Comparison of ENCODE assay signal across 7 mouse cellular contexts in the genomic region with DNA sequence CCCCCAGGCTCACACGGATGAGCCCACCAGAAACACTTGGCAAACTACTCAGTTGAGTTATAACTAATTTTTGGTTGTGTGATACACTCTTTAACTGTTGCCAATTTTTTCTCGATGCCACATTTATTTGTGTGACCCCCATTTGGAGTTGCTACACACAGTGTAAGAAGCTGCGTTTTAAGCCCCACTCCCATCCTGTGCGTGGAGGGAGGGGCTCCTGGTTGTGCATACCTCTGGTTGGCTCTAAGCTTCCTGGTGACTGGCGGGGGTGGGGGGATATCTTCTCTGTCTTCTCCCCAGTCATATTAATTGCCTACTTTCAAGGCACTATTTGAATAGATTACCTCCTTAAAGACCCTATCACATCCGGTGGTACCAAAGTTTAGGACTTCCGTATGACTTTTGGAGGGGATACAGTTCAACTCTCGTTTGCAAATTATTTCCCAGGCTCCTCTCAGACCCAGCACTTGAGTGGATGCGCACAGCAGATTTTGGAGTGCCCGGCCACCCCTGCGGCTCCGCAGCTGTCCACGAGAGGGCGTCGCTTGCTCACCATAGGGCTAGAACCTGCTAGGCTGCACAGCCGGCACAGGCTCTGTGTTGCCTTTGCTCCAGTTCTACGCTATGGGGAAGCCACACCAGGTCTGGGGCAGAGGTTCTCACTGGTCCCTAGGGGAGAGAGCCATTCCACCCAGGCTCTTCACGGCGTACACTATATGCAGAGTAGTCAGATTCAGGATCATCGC.
DNase-seq lines count a peak whose midpoint lies in the region; ATAC-seq and TF ChIP-seq lines count a peak whose summit lies in the region.

No protein-coding gene starts in this region.

- WGBS in embryonic facial prominence, embryonic 11.5 days: 10% methylated on average over 20 of the region's 20 CpGs
- WGBS in heart, adult 2 months: 10% methylated on average over 20 of the region's 20 CpGs
- 12% methylated on average over 20 of the region's 20 CpGs for WGBS in limb, embryonic 12.5 days
- WGBS in midbrain, embryonic 15.5 days: 10% methylated on average over 20 of the region's 20 CpGs

- no peak overlapping the region for H3K4me2 ChIP-seq in embryonic facial prominence, embryonic 11.5 days (ENCODE audit: low read depth, low read length)
- peak overlapping the region; percentile 35 for H3K4me2 ChIP-seq in limb, embryonic 12.5 days
- peak overlapping the region; percentile 21; the same call in 1 of the 2 replicates for H3K4me2 ChIP-seq in midbrain, embryonic 15.5 days

- no peak overlapping the region for H3K27ac ChIP-seq in embryonic facial prominence, embryonic 11.5 days (replicated peaks; ENCODE audit: low read depth, low read length)
- no peak overlapping the region for H3K27ac ChIP-seq in heart, adult 2 months
- no peak overlapping the region for H3K27ac ChIP-seq in limb, embryonic 12.5 days
- H3K27ac ChIP-seq in midbrain, embryonic 15.5 days: no peak overlapping the region

- H3K9ac ChIP-seq in embryonic facial prominence, embryonic 11.5 days (replicated peaks; ENCODE audit: low read length): no peak overlapping the region
- H3K9ac ChIP-seq in heart, adult 2 months (ENCODE audit: low read depth, low read length): no peak overlapping the region
- H3K9ac ChIP-seq in limb, embryonic 12.5 days (replicated peaks): no peak overlapping the region
- H3K9ac ChIP-seq in midbrain, embryonic 15.5 days: no peak overlapping the region

- no peaks in the 10 kb centered on the region for H3K4me1 ChIP-seq in embryonic facial prominence, embryonic 11.5 days (ENCODE audit: control insufficient read depth, insufficient read depth, low read length)
- peaks cover 3% of the 10 kb centered on the region for H3K4me1 ChIP-seq in heart, adult 2 months (ENCODE audit: control insufficient read depth, insufficient read depth, low read length)
- H3K4me1 ChIP-seq in limb, embryonic 12.5 days (replicated peaks): 0 out of 2 replicates have a peak, but pooled peaks cover 4% of the 10 kb centered on the region
- H3K4me1 ChIP-seq in midbrain, embryonic 15.5 days: 0 out of 2 replicates have a peak, but pooled peaks cover 5% of the 10 kb centered on the region

- no peak; the same call in none of the 2 replicates for TF ChIP-seq CTCF in heart, adult 2 months (IDR thresholded peaks at IDR 0.05)

- TF ChIP-seq EP300 in heart, adult 2 months (IDR thresholded peaks at IDR 0.05; ENCODE audit: insufficient read depth, low read depth, low read length): peak; percentile 86; the same call in 1 of the 2 replicates

- no peaks in the 10 kb centered on the region for H3K79me2 ChIP-seq in heart, adult 2 months (replicated peaks; ENCODE audit: control insufficient read depth, insufficient read depth, low read length)

- peak; percentile 74; the same call in 1 of the 2 replicates for ATAC-seq in embryonic facial prominence, embryonic 11.5 days (replicated peaks; ENCODE audit: insufficient number of reproducible peaks, low FRiP score, low TSS enrichment, low read depth)
- ATAC-seq in limb, embryonic 12.5 days (ENCODE audit: insufficient number of reproducible peaks, insufficient read depth, low FRiP score, low TSS enrichment, low read depth): peak; percentile 64; the same call in 1 of the 2 replicates
- ATAC-seq in midbrain, embryonic 15.5 days (replicated peaks): 0 out of 2 replicates have a peak, but pooled peaks have one; percentile 50

- DNase-seq in adrenal gland, postnatal 14 days: peak; percentile 94
- peak; percentile 81 for DNase-seq in embryonic facial prominence, embryonic 11.5 days (ENCODE audit: low spot score)
- DNase-seq in heart, adult 2 months: peak; percentile 77 to 92
- DNase-seq in kidney, adult 8-10 months: peak; percentile 38 to 79
- DNase-seq in spleen, postnatal 36 days (ENCODE audit: low spot score in 2 of 2): peak; percentile 38 to 42

- H3K9me3 ChIP-seq in embryonic facial prominence, embryonic 11.5 days (replicated peaks; ENCODE audit: control insufficient read depth, low read length): no peaks in the 10 kb centered on the region
- H3K9me3 ChIP-seq in limb, embryonic 12.5 days: no peaks in the 10 kb centered on the region
- H3K9me3 ChIP-seq in midbrain, embryonic 15.5 days: no peaks in the 10 kb centered on the region

- TF ChIP-seq POLR2A in heart, adult 2 months (IDR thresholded peaks at IDR 0.05; ENCODE audit: insufficient read depth, low read depth, low read length): no peak

- no peak overlapping the region for H3K4me3 ChIP-seq in embryonic facial prominence, embryonic 11.5 days (ENCODE audit: low read depth, low read length)
- no peak overlapping the region for H3K4me3 ChIP-seq in heart, adult 2 months
- 0 out of 2 replicates have a peak overlapping the region, but pooled peaks have one; percentile 6 for H3K4me3 ChIP-seq in limb, embryonic 12.5 days (replicated peaks)
- H3K4me3 ChIP-seq in midbrain, embryonic 15.5 days: no peak overlapping the region

- intact Hi-C loops in heart, adult 2 months (cut with DNase I): loop anchor here (1.0 to 5.0 kb wide), 3 partner anchors 36 to 163 kb away; no protein-coding TSS in a partner anchor

- no peaks in the 10 kb centered on the region for H3K36me3 ChIP-seq in embryonic facial prominence, embryonic 11.5 days (replicated peaks; ENCODE audit: control insufficient read depth, insufficient read depth, low read depth, low read length)
- H3K36me3 ChIP-seq in heart, adult 2 months (ENCODE audit: control insufficient read depth, insufficient read depth, low read length): no peaks in the 10 kb centered on the region
- no peaks in the 10 kb centered on the region for H3K36me3 ChIP-seq in limb, embryonic 12.5 days
- H3K36me3 ChIP-seq in midbrain, embryonic 15.5 days (replicated peaks): no peaks in the 10 kb centered on the region

- no peaks in the 10 kb centered on the region for H3K27me3 ChIP-seq in embryonic facial prominence, embryonic 11.5 days (ENCODE audit: control insufficient read depth, insufficient read depth, low read length)
- H3K27me3 ChIP-seq in heart, adult 2 months (ENCODE audit: control insufficient read depth, insufficient read depth, low read length): no peaks in the 10 kb centered on the region
- no peaks in the 10 kb centered on the region for H3K27me3 ChIP-seq in limb, embryonic 12.5 days
- H3K27me3 ChIP-seq in midbrain, embryonic 15.5 days (replicated peaks): no peaks in the 10 kb centered on the region

Comparison
In these comparisons a context has a peak if more than half of its experiments do, and no peak if none do; other contexts are left out.
1. DNase-seq: peak in every context shown above with its lines; median percentile 94 in adrenal gland, postnatal 14 days; 84 in heart, adult 2 months; 81 in embryonic facial prominence, embryonic 11.5 days; 58 in kidney, adult 8-10 months; 40 in spleen, postnatal 36 days.